Mouse (Mus musculus): ENCODE results near the gene Ssr1.

DNA sequence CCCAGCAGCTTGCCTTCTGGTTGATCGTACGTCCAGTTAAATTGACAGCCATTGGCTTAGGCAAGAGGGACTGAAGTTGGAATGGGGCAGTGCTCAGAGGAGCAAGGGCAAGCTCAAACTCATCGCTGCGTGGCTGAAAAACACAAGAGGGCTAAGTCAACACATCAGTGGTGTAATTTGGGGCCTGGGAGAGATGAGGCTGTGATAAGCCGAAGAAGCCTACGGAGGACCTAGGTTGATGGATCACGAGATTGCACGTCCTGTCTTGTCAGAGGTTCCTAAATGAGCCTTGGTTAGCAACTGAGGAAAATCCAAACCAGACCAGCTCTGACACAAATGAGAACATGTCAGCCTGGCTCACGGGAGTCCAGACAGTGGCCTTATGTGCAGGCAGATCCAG lies 31.5 kb downstream of the Ssr1 start:
- no peak for TF ChIP-seq CTCF (IDR thresholded peaks at IDR 0.05; ENCODE audit: low read depth, low read length)
- no peak for TF ChIP-seq POLR2A (IDR thresholded peaks at IDR 0.05; ENCODE audit: insufficient read depth, low read length)
- no peak for TF ChIP-seq EP300 (IDR thresholded peaks at IDR 0.05; ENCODE audit: insufficient read depth, low read depth, low read length)

All from ES-Bruce4 (cell line).